Mouse (Mus musculus) heart, embryonic 12.5 days (tissue): ENCODE results near the gene Adamtsl1. TPM values are rescaled to one million over a fixed set of nuclear protein-coding genes. Genes with fewer than 3 reads are reported as not detected.
A peak's percentile ranks its signal among the peaks of the same experiment; 100 is the strongest.

Experiments
- ATAC-seq: fragments of 200-750 bp; cut with Nextera tagmentation; 2 replicates; pipeline ENCODE4 v1.8.0; 2017; ENCODE audit warnings: moderate TSS enrichment, moderate library complexity; ENCODE audit not compliant: insufficient number of reproducible peaks, low FRiP score
- H3K27ac ChIP-seq: fragments of 300-500 bp; sonication (generic); 2 replicates; pipeline ENCODE4 v1.5.1; 2016; ENCODE audit warnings: mild to moderate bottlenecking, moderate library complexity; ENCODE audit not compliant: poor library complexity, severe bottlenecking
- H3K27me3 ChIP-seq: fragments of 300-500 bp; sonication (generic); replicated peaks from 2 replicates; pipeline ENCODE4 v1.6.1; 2016; ENCODE audit warnings: mild to moderate bottlenecking, moderate library complexity
- H3K36me3 ChIP-seq: fragments of 300-500 bp; sonication (generic); 2 replicates; pipeline ENCODE4 v1.6.1; 2016; ENCODE audit warnings: mild to moderate bottlenecking, moderate library complexity
- H3K4me1 ChIP-seq: fragments of 300-500 bp; sonication (generic); replicated peaks from 2 replicates; pipeline ENCODE4 v1.6.1; 2016; ENCODE audit warnings: mild to moderate bottlenecking
- H3K4me2 ChIP-seq: fragments of 300-500 bp; sonication (generic); 2 replicates; pipeline ENCODE4 v1.6.1; 2016; ENCODE audit warnings: mild to moderate bottlenecking, moderate library complexity
- H3K4me3 ChIP-seq: fragments of 300-500 bp; sonication (generic); 2 replicates; pipeline ENCODE4 v1.5.1; 2016; ENCODE audit warnings: mild to moderate bottlenecking
- H3K9ac ChIP-seq: fragments of 300-500 bp; sonication (generic); 2 replicates; pipeline ENCODE4 v1.6.1; 2016; ENCODE audit warnings: mild to moderate bottlenecking, moderate library complexity
- H3K9me3 ChIP-seq: fragments of 300-500 bp; sonication (generic); replicated peaks from 2 replicates; pipeline ENCODE4 v1.6.1; 2016; ENCODE audit warnings: mild to moderate bottlenecking, moderate library complexity
- WGBS: fragments of 180-500 bp; shearing (Covaris S2); methylation state at CpG from one replicate; pipeline ENCODE4 v1.1.7; 2016; 5-methylcytosine and 5-hydroxymethylcytosine counted together
- polyA plus RNA-seq: library from polyadenylated mRNA; unstranded; fragments of >200 nt; fragmentation: Nextera tagmentation; extraction: Ambion mirVana; gene quantifications from 2 replicates; pipeline ENCODE4 v1.2.1, GENCODE M21; 2016

Gene Adamtsl1
- polyA plus RNA-seq, 1 experiment from 2014 or later, result 12.4 TPM

DNA sequence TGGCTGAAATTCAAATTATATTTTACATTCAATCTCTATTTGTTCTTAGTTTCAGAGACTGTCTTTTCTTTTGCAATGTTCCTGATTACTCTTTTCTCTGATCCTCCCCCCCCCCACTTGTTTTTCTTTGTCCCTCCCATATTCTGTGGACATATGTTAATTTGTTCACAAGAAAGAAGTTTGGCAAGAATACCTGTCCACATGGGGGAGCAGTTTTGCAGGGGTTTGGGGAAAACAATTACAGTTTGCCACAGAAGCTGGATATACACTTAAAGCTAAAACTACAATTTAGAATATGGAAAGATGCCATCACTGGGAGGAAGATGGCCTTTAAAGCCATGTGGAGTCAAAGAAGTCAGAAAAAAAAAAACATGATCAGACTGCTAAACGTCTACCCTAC lies 532.9 kb downstream of the Adamtsl1 start:
- 76% methylated on average over 1 of the region's 1 CpGs for WGBS
- ATAC-seq, result no peak
- no peaks in the 10 kb centered on the region for H3K4me1 ChIP-seq
- no peak overlapping the region for H3K27ac ChIP-seq
- no peaks in the 10 kb centered on the region for H3K27me3 ChIP-seq
- H3K4me3 ChIP-seq, result no peak overlapping the region
- no peaks in the 10 kb centered on the region for H3K9me3 ChIP-seq
- no peaks in the 10 kb centered on the region for H3K36me3 ChIP-seq
- no peak overlapping the region for H3K4me2 ChIP-seq
- no peak overlapping the region for H3K9ac ChIP-seq

GRCm38 (mm10) chr4:86053487-86054237 lies 539.7 kb downstream of the Adamtsl1 start:
- Histone ChIP-seq H3K27me3 (no peaks in the 10 kb centered on the region), H3K4me1 (peaks cover 3% of the 10 kb centered on the region; the same call in 1 of the 2 replicates), H3K4me3 (peak overlapping the region; percentile 57), H3K9me3 (no peaks in the 10 kb centered on the region), H3K36me3 (no peaks in the 10 kb centered on the region), H3K27ac (peak overlapping the region; percentile 65), H3K4me2 (peak overlapping the region; percentile 71), H3K9ac (peak overlapping the region; percentile 71)
- peak; percentile 92 for ATAC-seq
- under 1% methylated on average over 20 of the region's 20 CpGs for WGBS

DNA sequence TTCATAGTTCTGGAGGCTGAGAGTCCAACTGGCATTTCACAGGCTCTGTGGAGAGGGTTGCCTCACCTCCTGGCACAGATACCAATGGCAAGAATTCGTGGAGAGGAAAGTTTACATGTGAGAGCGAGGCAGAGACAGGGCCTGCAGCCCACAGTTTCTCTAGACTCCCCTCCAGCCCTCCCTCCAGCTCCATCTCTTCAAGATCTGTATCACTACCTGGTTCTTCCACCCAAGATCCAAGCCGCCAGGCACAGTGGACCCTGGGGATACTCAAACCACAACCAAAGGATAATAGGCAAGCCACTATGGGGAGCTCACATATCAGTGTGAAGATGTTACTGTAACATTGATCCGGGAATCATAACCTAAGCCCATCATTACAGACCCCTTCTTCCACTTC lies 546.6 kb downstream of the Adamtsl1 start:
- H3K4me1 ChIP-seq, result no peaks in the 10 kb centered on the region
- no peak overlapping the region for H3K27ac ChIP-seq
- no peak overlapping the region for H3K4me2 ChIP-seq
- WGBS, result 72% methylated on average over 4 of the region's 4 CpGs
- no peak overlapping the region for H3K9ac ChIP-seq
- no peak for ATAC-seq
- H3K9me3 ChIP-seq, result no peaks in the 10 kb centered on the region
- H3K36me3 ChIP-seq, result no peaks in the 10 kb centered on the region
- H3K27me3 ChIP-seq, result no peaks in the 10 kb centered on the region
- no peak overlapping the region for H3K4me3 ChIP-seq

- Histone ChIP-seq H3K4me3 (no peak overlapping the region), H3K9ac (no peak overlapping the region), H3K36me3 (no peaks in the 10 kb centered on the region), H3K4me2 (no peak overlapping the region), H3K9me3 (no peaks in the 10 kb centered on the region), H3K27me3 (no peaks in the 10 kb centered on the region), H3K4me1 (peaks cover 10% of the 10 kb centered on the region), H3K27ac (no peak overlapping the region)
- WGBS, result 81% methylated on average over 5 of the region's 5 CpGs
- no peak for ATAC-seq
Observed at GRCm38 (mm10) chr4:86068376-86068775, 554.4 kb downstream of the Adamtsl1 start.

DNA sequence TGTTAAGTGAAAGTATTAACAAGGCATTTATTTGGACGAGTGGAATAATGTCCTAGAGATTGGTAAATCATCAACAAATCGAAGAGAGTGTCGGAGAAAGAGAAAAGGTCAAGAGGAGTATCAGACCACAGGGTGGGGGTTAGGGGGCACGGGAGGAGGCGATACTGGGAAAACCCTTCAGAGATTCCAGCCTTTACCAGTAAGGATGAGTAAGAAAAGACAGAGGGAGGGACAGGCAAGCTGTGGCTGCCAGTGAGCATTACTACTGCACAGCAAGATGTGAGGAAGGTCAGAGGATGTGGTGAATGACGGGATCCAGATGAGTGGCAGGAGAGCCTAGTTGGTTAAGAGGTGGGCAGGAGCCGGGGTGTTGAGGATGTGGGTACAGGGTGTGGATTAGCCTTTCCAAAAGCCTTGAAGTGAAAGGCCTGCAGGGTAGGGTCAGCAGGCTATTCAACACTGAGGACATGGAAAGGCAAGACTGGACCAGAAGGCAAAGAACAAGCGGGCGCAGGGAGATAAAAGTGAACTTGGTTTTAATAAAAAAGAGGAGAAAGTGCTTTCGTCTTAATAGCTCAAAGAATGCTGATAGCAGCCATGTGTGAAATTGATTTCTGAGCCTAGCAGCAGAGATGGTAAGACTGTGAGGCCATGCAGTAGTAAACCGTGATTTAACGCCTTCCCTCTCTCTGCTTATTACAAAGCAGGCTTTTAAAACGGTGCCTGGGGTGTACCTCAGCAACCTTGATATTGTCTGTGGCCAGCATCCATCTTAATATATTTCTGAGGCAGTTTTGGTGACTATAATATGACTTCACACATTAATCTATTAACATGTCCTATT lies 555.1 kb downstream of the Adamtsl1 start:
- no peak for ATAC-seq
- Histone ChIP-seq H3K36me3 (no peaks in the 10 kb centered on the region), H3K9ac (no peak overlapping the region), H3K9me3 (no peaks in the 10 kb centered on the region), H3K4me2 (no peak overlapping the region), H3K27ac (no peak overlapping the region), H3K4me3 (no peak overlapping the region), H3K4me1 (peaks cover 10% of the 10 kb centered on the region), H3K27me3 (no peaks in the 10 kb centered on the region)
- 50% methylated on average over 13 of the region's 13 CpGs for WGBS

- H3K27ac ChIP-seq, result no peak overlapping the region
- no peaks in the 10 kb centered on the region for H3K27me3 ChIP-seq
- WGBS, result 22% methylated on average over 1 of the region's 1 CpGs
- H3K9me3 ChIP-seq, result no peaks in the 10 kb centered on the region
- H3K9ac ChIP-seq, result no peak overlapping the region
- H3K4me2 ChIP-seq, result 0 out of 2 replicates have a peak overlapping the region, but pooled peaks have one; percentile 7
- H3K4me1 ChIP-seq, result peaks cover 15% of the 10 kb centered on the region
- ATAC-seq, result no peak
- no peaks in the 10 kb centered on the region for H3K36me3 ChIP-seq
- H3K4me3 ChIP-seq, result no peak overlapping the region
Observed at GRCm38 (mm10) chr4:86074871-86075270, 560.9 kb downstream of the Adamtsl1 start.

DNA sequence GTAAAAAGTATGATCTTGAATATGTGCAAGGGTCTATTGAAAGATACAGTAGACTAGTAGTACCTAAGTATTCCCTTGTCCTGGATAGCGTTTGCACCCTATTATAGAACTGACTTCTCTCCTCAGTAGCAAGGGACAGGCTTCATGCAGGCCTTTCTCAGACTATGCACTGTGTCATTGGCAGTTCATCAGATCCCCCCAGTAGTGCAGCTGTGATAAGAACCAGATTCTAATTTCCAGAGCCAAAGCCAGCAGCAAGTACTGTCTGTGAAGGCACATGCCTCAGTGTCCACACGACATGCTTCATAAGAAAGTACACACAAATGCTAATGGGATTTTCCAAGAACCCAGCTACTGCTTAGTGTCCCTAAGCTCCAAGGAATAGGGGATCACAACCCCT lies 563.4 kb downstream of the Adamtsl1 start:
- no peaks in the 10 kb centered on the region for H3K27me3 ChIP-seq
- WGBS, result 57% methylated on average over 2 of the region's 2 CpGs

GRCm38 (mm10) chr4:86077854-86078253 lies 563.9 kb downstream of the Adamtsl1 start:
- no peaks in the 10 kb centered on the region for H3K9me3 ChIP-seq
- 58% methylated on average over 3 of the region's 3 CpGs for WGBS
- H3K4me1 ChIP-seq, result peaks cover 12% of the 10 kb centered on the region
- H3K27me3 ChIP-seq, result no peaks in the 10 kb centered on the region
- no peak overlapping the region for H3K4me3 ChIP-seq
- no peak overlapping the region for H3K27ac ChIP-seq
- H3K4me2 ChIP-seq, result no peak overlapping the region
- no peaks in the 10 kb centered on the region for H3K36me3 ChIP-seq
- H3K9ac ChIP-seq, result no peak overlapping the region
- no peak for ATAC-seq

More for the DNA sequence above, 563.4 kb downstream of the Adamtsl1 start:
- no peak overlapping the region for H3K9ac ChIP-seq
- H3K4me3 ChIP-seq, result no peak overlapping the region
- ATAC-seq, result no peak
- H3K36me3 ChIP-seq, result no peaks in the 10 kb centered on the region
- no peak overlapping the region for H3K4me2 ChIP-seq
- no peak overlapping the region for H3K27ac ChIP-seq
- H3K9me3 ChIP-seq, result no peaks in the 10 kb centered on the region
- H3K4me1 ChIP-seq, result peaks cover 12% of the 10 kb centered on the region

DNA sequence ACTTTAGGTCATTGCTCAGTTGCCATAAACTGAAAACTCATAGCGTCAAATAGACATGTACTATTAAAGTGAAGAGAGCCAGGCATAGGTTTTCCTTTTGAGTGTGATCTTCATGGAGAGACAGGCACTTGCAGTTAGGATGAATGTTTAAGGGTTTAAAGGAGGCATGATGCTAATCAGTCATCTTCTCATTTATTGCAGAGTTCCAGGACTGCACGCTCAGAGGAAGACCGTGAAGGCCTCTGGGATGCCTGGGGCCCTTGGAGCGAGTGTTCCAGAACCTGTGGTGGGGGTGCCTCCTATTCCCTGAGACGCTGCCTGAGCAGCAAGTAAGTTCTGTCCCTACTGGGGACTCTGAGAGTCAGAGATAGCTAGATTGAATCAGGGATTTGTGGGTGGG lies 573.5 kb downstream of the Adamtsl1 start:
- H3K27me3 ChIP-seq, result no peaks in the 10 kb centered on the region
- no peak overlapping the region for H3K4me2 ChIP-seq
- H3K9ac ChIP-seq, result no peak overlapping the region
- no peaks in the 10 kb centered on the region for H3K9me3 ChIP-seq
- no peak overlapping the region for H3K4me3 ChIP-seq
- 79% methylated on average over 5 of the region's 5 CpGs for WGBS
- no peaks in the 10 kb centered on the region for H3K4me1 ChIP-seq
- ATAC-seq, result no peak
- H3K27ac ChIP-seq, result no peak overlapping the region
- no peaks in the 10 kb centered on the region for H3K36me3 ChIP-seq

GRCm38 (mm10) chr4:86103207-86103606 lies 589.2 kb downstream of the Adamtsl1 start:
- Histone ChIP-seq H3K4me2 (no peak overlapping the region), H3K9ac (no peak overlapping the region), H3K9me3 (no peaks in the 10 kb centered on the region), H3K27me3 (no peaks in the 10 kb centered on the region), H3K4me1 (no peaks in the 10 kb centered on the region), H3K36me3 (no peaks in the 10 kb centered on the region), H3K27ac (no peak overlapping the region), H3K4me3 (no peak overlapping the region)
- 40% methylated on average over 1 of the region's 1 CpGs for WGBS
- no peak for ATAC-seq

DNA sequence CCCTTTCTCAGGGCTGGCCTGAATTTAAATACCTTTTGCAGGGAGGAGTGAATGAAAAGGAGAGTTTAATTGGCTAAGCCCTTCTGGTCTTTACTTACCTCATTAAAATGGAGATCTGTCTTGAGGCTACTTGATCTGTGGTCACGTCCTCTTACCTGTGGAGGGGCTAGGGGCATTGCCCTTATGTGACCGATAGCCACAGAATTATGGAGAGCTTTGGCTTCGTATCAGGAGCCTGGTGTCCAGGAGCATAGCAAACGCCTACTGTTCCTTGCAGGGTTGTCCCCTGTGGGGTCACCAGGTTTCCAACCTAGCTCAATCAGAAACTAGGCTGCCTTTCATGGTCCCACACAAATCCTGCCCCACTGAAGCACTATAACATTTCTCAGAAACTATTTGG lies 594.4 kb downstream of the Adamtsl1 start:
- 79% methylated on average over 4 of the region's 4 CpGs for WGBS
- no peaks in the 10 kb centered on the region for H3K4me1 ChIP-seq
- H3K9me3 ChIP-seq, result no peaks in the 10 kb centered on the region
- no peak overlapping the region for H3K4me3 ChIP-seq
- no peak overlapping the region for H3K27ac ChIP-seq
- no peak overlapping the region for H3K4me2 ChIP-seq
- no peak overlapping the region for H3K9ac ChIP-seq
- H3K27me3 ChIP-seq, result no peaks in the 10 kb centered on the region
- no peak for ATAC-seq
- 0 out of 2 replicates have a peak, but pooled peaks cover 2% of the 10 kb centered on the region for H3K36me3 ChIP-seq
